Mouse (Mus musculus): ENCODE data around the gene Spata2.

Spata2 gene

DNA sequence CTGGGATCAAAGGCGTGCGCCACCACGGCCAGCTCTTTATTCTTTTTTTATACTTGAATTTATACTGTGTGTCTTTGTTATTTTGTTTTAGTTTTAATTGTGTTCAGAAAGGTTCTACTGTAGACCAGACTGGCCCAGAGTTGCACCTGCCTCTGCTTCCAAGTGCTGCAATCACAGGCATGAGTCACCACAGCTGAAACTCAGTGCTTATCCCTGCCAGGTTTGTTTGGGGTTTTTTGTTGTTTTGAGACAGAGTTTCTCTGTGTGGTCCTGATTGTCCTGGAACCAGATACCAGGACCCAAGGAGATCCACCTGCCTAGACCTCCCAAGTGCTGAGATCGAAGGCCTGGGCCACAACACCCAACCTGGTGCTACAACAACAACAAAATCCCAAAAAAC, 15.9 kb upstream of the Spata2 start:
- DNase-seq, result no peak

GRCm38 (mm10) chr2:167507719-167508385, 15.2 kb upstream of the Spata2 start:
- DNase-seq, result no peak

- no peak for DNase-seq
Observed at GRCm38 (mm10) chr2:167506546-167507260, 14.0 kb upstream of the Spata2 start.

- peak in 1 of 2 experiments; percentile 27 for DNase-seq
Observed at GRCm38 (mm10) chr2:167505127-167505526, 12.4 kb upstream of the Spata2 start.

GRCm38 (mm10) chr2:167503896-167504349, 11.2 kb upstream of the Spata2 start:
- DNase-seq, result peak; percentile 71 to 77

- peak; percentile 94 to 95 for DNase-seq
Observed at GRCm38 (mm10) chr2:167503253-167503895, 10.7 kb upstream of the Spata2 start.

GRCm38 (mm10) chr2:167502554-167503252, 10.0 kb upstream of the Spata2 start:
- no peak for DNase-seq

DNA sequence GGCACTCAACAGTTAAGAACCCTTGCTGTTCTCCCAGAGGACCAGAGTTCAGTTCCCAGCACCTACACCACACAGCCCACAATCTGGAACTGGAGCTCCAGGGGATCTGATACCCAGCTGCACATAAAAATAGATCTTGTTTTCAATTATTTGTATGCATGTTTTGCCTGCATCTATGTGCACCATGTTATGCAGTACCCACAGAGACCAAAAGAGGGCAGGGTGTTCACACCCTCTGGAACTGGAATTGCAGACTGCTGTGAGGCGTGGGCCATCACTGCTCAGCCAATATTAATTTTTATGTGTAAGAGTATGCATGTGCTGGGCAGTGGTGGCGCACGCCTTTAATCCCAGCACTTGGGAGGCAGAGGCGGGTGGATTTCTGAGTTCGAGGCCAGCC, 4.6 kb upstream of the Spata2 start:
- DNase-seq, result peak; percentile 60 to 73

- no peak for DNase-seq
Observed at GRCm38 (mm10) chr2:167496437-167496836, 3.8 kb upstream of the Spata2 start.

DNA sequence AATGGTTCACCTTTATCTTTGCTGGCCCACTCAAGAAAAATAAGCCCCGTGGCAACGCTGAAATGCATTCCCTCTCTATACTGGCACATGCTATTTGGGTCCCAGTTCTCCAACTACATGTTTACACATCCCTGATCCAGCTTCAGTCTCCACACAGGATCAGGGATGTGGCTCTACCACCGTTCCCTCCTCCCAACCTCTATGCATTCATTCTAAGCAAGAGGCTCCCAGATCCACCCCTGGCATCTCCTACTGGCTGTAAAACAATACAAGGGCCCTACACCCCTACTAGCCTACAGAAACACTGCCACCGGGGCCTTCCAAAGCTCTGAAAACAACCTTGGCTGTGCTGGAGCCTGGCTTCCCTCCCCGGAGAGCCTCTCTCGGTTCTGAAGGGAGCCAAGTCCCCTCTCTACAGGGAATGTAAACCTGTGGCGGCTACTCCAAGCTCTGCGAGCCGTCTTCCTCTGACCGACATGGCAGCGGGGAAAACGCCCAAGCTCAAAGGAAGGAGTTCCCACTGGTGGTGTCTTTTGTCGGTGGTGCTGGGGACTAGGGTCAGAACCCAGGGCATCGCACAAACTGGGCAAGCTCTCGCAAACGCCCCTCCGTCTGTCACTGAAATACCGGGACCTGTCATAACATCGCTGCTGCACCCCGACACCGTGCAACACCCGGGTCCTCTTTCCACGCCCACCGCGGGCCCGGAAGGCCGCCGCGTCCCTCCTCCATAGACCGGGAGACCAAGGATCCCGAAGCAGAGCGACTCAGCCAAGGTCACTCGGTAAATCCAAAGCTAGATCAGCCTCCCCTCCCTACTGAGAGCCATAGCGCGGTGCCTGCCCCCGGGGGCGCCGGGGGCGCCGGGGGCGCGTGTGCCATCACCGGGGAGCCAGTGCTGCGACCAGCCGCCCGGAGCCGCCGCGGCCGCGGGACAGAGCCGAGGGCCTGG, 654 bp downstream of the Spata2 start, which contains the start of gene Rnf114:
Rnf114 (plus strand) TSS at position 889 of the 952 bp plus-strand sequence.
- peak in 1 of 2 experiments; percentile 64 for DNase-seq

- no peak for DNase-seq
Observed at GRCm38 (mm10) chr2:167490813-167491525, 1.7 kb downstream of the Spata2 start.

DNA sequence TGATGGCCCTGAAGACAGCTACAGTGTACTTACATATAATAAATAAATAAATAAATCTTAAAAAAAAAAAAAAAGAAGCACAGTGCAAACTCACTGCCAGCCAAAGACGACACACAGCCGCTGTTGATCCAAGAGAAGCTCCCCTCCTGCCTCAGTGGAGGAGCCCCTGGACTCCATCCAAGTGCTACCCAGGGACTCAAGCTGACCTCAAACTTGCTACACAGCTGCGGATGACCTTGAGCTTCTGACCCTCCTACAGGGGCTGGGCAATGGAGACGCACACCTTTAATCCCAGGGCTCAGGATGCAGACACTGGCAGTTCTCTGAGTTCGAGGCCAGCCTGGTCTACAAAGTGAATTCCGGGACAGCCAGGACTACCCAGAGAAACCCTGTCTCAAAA, 4.7 kb downstream of the Spata2 start:
- no peak for DNase-seq

DNA sequence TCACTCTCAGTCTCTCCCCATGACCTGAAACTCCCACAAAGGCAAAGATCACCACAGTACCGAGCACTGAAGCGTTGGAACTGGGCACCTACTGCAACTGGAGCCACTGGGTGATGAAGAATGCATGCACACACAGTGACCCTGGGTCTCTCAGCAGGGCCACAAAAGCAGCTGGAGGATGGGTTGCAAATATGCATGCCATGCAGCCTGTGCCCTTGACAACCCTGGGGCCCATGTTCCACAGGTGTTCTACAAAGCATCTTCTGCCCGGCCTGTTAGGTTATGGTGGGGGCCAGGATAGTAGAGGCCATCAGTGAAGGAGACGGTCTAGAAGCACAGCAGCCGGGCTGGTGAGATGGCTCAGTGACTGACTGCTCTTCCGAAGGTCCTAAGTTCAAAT, 5.1 kb downstream of the Spata2 start:
- no peak for DNase-seq

- DNase-seq, result no peak
Observed at GRCm38 (mm10) chr2:167486573-167486972, 6.1 kb downstream of the Spata2 start.

- DNase-seq, result no peak
Observed at GRCm38 (mm10) chr2:167485501-167486377, 6.9 kb downstream of the Spata2 start.

GRCm38 (mm10) chr2:167484932-167485331, 7.8 kb downstream of the Spata2 start:
- no peak for DNase-seq

- DNase-seq, result no peak
Observed at GRCm38 (mm10) chr2:167483827-167484410, 8.8 kb downstream of the Spata2 start.

GRCm38 (mm10) chr2:167483081-167483826, 9.4 kb downstream of the Spata2 start:
- no peak for DNase-seq

DNA sequence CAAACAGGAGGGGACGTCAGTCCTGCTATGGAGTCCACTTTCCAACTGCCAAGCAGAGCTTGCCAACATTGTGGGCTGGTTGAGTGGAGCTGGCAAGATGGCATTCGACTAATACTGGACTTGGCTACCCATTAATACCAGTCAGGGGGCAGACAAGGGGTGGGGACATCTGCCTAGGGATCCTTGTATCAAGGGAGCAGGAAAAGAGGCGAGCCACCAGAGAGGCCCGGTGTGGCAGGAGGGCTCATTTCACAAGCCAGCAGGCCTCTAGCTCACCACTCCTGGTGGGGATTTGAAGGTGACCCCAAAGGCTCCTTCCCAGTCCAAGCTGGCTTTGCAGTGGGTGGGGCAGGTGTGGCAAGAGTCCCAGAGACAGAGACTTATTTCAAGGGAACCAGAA, 10.0 kb downstream of the Spata2 start:
- DNase-seq, result no peak

Measured in thymus, postnatal 36 days (tissue).